ENCODE assay signal across 8 mouse cellular contexts in genomic region chr13:37969337-37969736, GRCm38 (mm10). TPM values are rescaled to one million over a fixed set of nuclear protein-coding genes. Genes with fewer than 3 reads are reported as not detected.
DNase-seq lines count a peak whose midpoint lies in the region; ATAC-seq and TF ChIP-seq lines count a peak whose summit lies in the region.

No protein-coding gene starts in this region.

- H3K27ac ChIP-seq in cortical plate, adult 2 months (ENCODE audit: insufficient read depth, low read length) = no peak overlapping the region
- H3K27ac ChIP-seq in thymus, adult 2 months (ENCODE audit: control insufficient read depth, insufficient read depth, low read length) = no peak overlapping the region

- H3ac ChIP-seq in C2C12 (ENCODE audit: control insufficient read depth, insufficient read length, low read depth) = no peak overlapping the region

- no peak for TF ChIP-seq POLR2A in cortical plate, adult 2 months (IDR thresholded peaks at IDR 0.05; ENCODE audit: extremely low read depth, insufficient read depth, low read length)
- TF ChIP-seq POLR2A in thymus, adult 2 months (IDR thresholded peaks at IDR 0.05; ENCODE audit: control insufficient read depth, extremely low read depth, insufficient read depth, low read length, poor library complexity) = no peak

- H3K27me3 ChIP-seq in C2C12 (ENCODE audit: control insufficient read depth, insufficient read depth, insufficient read length) = no peaks in the 10 kb centered on the region
- H3K27me3 ChIP-seq in thymus, adult 2 months (ENCODE audit: control insufficient read depth, insufficient read depth, low read length) = no peaks in the 10 kb centered on the region

- H3K79me3 ChIP-seq in C2C12 (ENCODE audit: low read depth) = no peaks in the 10 kb centered on the region

- peak; percentile 73 for TF ChIP-seq CTCF in C2C12 (IDR thresholded peaks at IDR 0.05; ENCODE audit: control insufficient read depth, insufficient read depth, insufficient read length)
- peak; percentile 86 for TF ChIP-seq CTCF in cortical plate, adult 2 months (IDR thresholded peaks at IDR 0.05; ENCODE audit: extremely low read depth, insufficient read depth, low read length)
- peak; percentile 85 for TF ChIP-seq CTCF in thymus, adult 2 months (IDR thresholded peaks at IDR 0.05; ENCODE audit: borderline replicate concordance, control insufficient read depth, extremely low read depth, insufficient read depth, low read length, poor library complexity)

- intact Hi-C loops in gastrocnemius, postnatal 36 days (cut with DNase I) = no loop called here

- no peaks in the 10 kb centered on the region; the same call in 1 of the 2 replicates for H3K4me1 ChIP-seq in cortical plate, adult 2 months (ENCODE audit: control insufficient read depth, insufficient read depth, low read length)
- peaks cover under 1% of the 10 kb centered on the region for H3K4me1 ChIP-seq in thymus, adult 2 months (replicated peaks; ENCODE audit: control insufficient read depth, insufficient read depth, low read length)

- H3K36me3 ChIP-seq in C2C12 (ENCODE audit: control insufficient read depth, insufficient read depth) = peaks cover 4% of the 10 kb centered on the region
- H3K36me3 ChIP-seq in thymus, adult 2 months (ENCODE audit: control insufficient read depth, insufficient read depth, low read length) = no peaks in the 10 kb centered on the region

- 11% methylated on average over 14 of the region's 14 CpGs for WGBS in thymus, adult 2 months

- DNase-seq in adrenal gland, adult (ENCODE audit: inconsistent age in 2 of 2, low spot score in 1 of 2) = peak; percentile 80 to 96
- DNase-seq in gastrocnemius, postnatal 36 days = peak; percentile 78 to 85
- peak; percentile 76 to 93 for DNase-seq in kidney, postnatal 36 days
- peak; percentile 80 to 84 for DNase-seq in lung, adult 18-20 months
- DNase-seq in thymus, adult 2 months = peak; percentile 87

- H3K4me3 ChIP-seq in C2C12 (ENCODE audit: insufficient read depth, poor library complexity, severe bottlenecking) = no peak overlapping the region
- no peak overlapping the region for H3K4me3 ChIP-seq in cortical plate, adult 2 months (ENCODE audit: insufficient read depth, low read length)
- no peak overlapping the region for H3K4me3 ChIP-seq in thymus, adult 2 months (ENCODE audit: control insufficient read depth, insufficient read depth, low read length)

- H3K79me2 ChIP-seq in C2C12 (ENCODE audit: control insufficient read depth, insufficient read depth) = no peaks in the 10 kb centered on the region

- peak; percentile 74 for ATAC-seq in neutrophil, adult 5-6 weeks (ENCODE audit: extremely low read depth, insufficient number of reproducible peaks, low FRiP score, poor library complexity, severe bottlenecking)

TF ChIP-seq in C2C12, 6 proteins besides CTCF, POLR2A, EP300 and RAD21:
- TF ChIP-seq MYOG (IDR thresholded peaks at IDR 0.05; ENCODE audit: control insufficient read depth, extremely low read depth, insufficient read length) = no peak
- no peak for TF ChIP-seq MYOD1 (IDR thresholded peaks at IDR 0.05; ENCODE audit: control insufficient read depth, insufficient read length, low read depth)
- no peak for TF ChIP-seq FOSL1 (IDR thresholded peaks at IDR 0.05; ENCODE audit: insufficient read depth, low read length, poor library complexity, severe bottlenecking)
- no peak for TF ChIP-seq USF1 (IDR thresholded peaks at IDR 0.05; ENCODE audit: low read depth)
- TF ChIP-seq MAX (IDR thresholded peaks at IDR 0.05) = no peak
- TF ChIP-seq CEBPB (IDR thresholded peaks at IDR 0.05; ENCODE audit: low read depth) = no peak
TF ChIP-seq in C2C12: peak in this region for 0.

RNA-seq across cellular contexts. Expression of gene Ssr1, which starts 24.7 kb away (rescaled TPM):
- polyA plus RNA-seq in C2C12 (2012; fragmentation: generic; extraction: Trizol) = 70.7 TPM
- polyA plus RNA-seq in cortical plate, adult 2 months (2012; rRNA removed) = 28.0 and 28.2 TPM in 2 replicates
- 10 to 100 TPM; 55.2 to 58.5 TPM for total RNA-seq in gastrocnemius, postnatal 36 days (2021)
- total RNA-seq in neutrophil, adult 5-6 weeks (2017) = 38.7 and 50.6 TPM in 2 replicates
- 6.6 and 7.2 TPM in 2 replicates for polyA plus RNA-seq in thymus, adult 2 months (2012; rRNA removed)
